Mouse (Mus musculus) frontal cortex, postnatal 10 days (tissue): ENCODE measurements around the gene Sept8.
A peak's percentile ranks its signal among the peaks of the same experiment; 100 is the strongest.

Experiments used
- DNase-seq, 2 experiments: peaks; one replicate each; pipeline ENCODE4 v3.0.0; 2022; ENCODE audit warnings: low spot score in 2 of 2, mixed read lengths in 1 of 2

Sept8 gene

GRCm38 (mm10) chr11:53519207-53520121 lies at the start of gene Sept8:
Gene Sept8, plus strand, starts transcription at chr11:53519257.
- DNase-seq: peak; percentile 62 to 69

- DNase-seq: peak in 1 of 2 experiments; percentile 54
Observed at GRCm38 (mm10) chr11:53469294-53469967, 49.6 kb upstream of the Sept8 start.

DNA sequence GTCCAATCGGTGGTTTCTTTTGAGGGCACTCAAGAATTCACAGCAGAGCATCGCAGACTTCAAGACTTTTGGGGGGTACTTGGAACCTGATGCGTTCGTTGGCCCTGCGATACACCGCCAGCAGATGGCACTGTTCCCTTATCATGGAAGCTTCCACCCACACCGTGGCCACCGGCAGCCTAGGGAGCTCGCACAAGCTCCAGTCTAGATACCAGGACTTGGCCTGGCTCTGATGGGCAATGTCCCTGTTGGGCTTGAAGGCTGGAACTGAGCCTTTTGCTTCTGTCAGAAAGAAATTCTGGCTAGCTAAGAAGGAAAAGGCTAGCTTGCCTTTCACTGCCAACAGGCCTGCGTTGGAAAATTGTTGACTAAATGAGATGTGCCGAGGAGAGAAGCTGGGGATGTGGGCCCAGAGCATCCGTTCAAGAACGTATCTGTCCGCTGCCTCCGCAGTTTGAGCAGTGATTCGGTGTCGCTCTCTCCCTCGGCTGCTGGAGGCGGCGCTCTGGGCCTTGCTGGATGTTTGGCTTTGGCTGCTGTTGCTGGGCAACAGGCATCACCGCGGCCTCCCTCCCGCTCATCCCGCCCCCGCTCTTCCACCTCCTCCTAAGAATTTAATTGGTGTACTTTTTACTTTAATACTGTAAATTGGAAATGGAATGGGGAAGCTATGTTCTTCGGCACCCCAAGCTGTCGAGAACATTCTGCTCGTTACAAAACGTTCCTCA lies 48.9 kb upstream of the Sept8 start, which contains the start of gene Gm9837:
Gene Gm9837 (minus strand): TSS at position 512 of the 728 bp plus-strand sequence.
- DNase-seq: peak; percentile 82 to 89

GRCm38 (mm10) chr11:53472709-53473108 lies 46.3 kb upstream of the Sept8 start:
- DNase-seq: no peak

DNA sequence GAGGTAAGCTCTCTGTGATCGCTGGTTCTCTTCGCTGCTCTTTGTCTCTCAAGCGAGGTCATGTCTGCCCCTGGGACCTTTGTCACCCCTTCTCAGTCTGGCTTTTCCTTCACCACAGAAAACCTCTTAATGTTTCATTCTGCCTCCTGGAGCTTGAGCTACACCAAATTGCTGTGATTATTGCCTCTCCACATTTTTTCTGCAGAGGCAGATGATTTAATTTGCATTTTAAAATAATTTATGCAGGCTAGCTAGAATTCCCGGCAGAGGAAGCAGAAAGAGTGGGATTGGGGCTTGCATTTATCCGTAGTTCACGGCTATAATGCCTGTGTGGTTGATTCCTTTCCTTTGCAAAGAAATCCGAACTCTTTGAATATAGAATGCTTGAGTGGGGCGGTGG lies 43.4 kb upstream of the Sept8 start:
- no peak for DNase-seq

GRCm38 (mm10) chr11:53477833-53478232 lies 41.2 kb upstream of the Sept8 start:
- no peak for DNase-seq

DNA sequence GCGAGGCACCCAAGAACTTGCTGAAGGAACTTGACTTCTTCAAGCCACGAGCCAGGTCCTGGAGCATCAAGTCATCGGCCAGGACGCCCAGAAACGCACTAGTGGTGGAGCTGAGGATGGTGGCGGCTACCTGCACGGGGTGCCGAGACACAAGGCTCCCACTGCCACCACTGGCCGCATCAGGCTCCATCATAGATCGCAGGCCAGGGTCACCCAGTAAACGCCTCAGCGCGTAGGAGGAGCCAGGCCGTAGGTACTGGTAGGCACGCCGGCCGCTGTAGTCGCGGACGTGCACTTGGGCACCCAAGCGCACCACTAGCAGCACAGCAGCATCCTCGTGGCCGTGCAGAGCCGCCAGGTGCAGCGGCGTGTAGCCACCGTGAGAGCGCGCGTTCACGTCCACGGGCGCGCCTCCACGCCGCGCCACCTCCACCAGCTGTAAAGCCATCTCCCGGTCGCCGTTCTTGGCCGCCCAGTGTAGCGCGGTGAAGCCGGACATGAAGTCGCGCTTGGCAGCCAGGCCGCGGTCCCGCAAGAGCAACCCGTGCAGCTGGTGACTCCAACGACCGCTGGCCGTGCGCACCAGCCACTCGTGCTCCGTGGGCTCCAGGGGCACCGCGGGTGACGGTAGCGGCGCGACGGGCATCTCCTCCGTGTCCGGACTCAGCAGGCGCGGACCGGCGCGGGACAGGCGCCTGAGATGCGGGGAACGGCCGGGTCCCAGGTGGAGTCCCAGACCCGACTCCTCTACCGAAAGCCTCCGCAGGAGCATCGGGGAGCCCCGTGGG lies 40.5 kb upstream of the Sept8 start:
- DNase-seq: peak in 1 of 2 experiments; percentile 30

DNA sequence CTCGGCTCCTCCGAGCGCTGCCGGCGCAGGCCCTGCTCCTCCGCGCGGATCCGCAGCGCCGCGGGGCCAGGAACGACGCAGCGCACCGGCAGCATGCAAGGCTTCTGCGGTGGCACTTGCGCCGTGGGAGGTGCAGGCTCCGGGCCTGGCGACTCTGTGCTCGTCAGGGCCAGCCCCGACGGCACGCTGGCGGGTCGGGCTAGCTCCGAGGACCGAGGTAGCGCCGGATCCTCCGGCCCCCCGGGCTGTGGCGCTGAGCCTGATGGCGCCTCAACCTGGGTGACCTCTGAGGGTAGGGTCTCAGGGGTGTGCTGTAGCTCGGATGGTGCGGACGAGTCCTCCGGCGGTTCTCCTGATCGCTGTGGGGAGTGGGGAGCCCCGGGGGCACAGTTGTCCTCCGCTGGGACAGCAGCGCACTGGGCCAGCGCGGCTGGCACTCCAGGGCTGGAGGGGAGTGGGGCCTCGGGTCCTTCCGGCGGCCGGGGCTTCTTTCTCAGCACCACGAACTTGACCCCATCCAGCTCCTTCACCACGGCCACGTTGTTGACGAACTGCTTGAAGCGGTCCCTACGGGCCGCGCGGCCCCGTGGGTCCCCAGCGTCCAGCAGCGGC lies 39.8 kb upstream of the Sept8 start:
- peak in 1 of 2 experiments; percentile 33 for DNase-seq

DNA sequence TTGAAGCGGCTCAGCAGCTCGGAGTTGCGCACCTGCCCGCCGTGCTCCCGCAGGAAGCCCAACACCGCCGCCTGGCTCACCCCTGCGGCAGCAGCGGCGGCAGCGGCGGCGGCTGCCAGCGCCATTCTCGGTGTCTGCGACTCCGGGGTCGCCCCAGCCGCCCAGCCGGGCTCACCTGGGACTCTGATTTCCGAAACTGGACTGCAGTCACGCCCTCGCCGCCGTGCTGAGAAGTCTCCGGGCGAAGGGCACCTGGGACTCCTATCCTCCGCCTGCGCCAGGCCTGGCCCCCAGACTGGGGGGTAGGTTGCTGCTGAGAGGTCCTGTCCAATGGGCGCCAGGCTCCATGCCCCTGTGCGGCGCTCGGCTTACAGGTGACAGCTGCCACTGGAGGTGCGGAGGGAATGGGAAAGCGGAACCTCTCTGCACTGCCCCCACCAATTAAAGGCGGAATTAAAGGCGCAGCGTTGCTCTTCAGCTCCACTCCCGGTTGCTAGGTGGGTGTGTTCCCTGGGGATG lies 39.2 kb upstream of the Sept8 start, which contains the start of the genes Gm9945 and Sowaha:
Gene Gm9945 (plus strand): TSS at position 384 of the 519 bp plus-strand sequence.
Gene Sowaha (minus strand): TSS at position 492 of the 519 bp plus-strand sequence.
- DNase-seq: peak in 1 of 2 experiments; percentile 55

- DNase-seq: no peak
Observed at GRCm38 (mm10) chr11:53481088-53481730, 37.8 kb upstream of the Sept8 start.

- no peak for DNase-seq
Observed at GRCm38 (mm10) chr11:53483159-53483891, 35.7 kb upstream of the Sept8 start.

- DNase-seq: no peak
Observed at GRCm38 (mm10) chr11:53485719-53486118, 33.3 kb upstream of the Sept8 start.

DNA sequence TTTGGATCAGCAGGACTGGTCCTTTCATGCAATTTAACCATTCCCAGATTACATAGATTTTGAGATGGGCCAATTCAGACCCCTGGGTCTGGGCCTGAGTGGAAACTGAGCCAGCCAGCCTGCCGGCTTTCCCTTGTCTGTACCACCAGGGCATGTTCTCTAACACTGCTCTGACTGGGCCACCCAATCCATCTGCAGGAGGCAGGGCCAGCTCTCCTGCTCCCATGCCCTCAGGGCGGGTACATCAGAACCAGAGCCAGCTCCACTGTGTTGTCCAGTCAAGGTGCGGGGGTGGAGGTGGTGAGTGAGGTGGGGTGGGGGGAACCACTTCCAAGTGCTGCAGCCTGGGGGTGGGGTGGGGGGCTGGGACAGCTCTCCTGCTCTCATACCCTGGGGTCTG lies 32.7 kb upstream of the Sept8 start:
- DNase-seq: no peak

DNA sequence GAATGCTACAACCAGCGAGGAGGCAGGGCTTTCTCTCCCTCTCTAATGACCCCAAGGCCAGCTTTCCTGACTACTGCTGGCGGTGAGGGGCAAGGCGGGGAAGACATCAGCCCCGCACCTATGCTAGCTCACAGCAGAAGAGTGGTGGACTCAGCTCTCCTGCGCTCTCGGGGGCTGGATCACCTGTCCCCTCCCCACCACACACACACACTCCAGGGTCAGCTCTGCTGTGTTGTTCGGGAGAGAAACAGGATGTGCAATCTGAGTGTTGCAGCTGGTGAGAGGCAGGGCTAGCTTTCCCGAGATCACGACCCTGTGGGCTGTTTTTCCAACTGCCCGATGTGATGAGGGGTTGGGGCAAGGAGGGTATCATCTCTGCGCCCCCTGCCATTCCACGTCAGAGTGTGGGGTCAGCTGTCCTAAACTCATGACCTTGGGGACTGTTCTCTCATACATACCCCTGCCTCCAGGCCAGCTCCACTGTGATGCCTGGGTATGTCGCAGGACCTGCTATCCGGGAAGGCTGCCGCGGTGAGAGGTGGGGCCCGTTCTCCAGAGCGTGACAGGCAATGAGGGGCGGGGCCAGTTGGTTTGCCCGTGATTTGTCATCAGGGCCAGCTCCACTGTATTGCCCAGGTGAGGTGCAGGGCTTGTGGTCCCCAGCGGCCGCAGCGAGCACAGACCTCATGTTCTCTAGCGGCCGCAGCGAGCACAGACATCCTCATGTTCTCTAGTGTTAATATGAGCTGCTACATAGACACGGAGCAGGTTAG lies 32.0 kb upstream of the Sept8 start:
- DNase-seq: no peak

GRCm38 (mm10) chr11:53489007-53489406 lies 30.1 kb upstream of the Sept8 start:
- DNase-seq: no peak

DNA sequence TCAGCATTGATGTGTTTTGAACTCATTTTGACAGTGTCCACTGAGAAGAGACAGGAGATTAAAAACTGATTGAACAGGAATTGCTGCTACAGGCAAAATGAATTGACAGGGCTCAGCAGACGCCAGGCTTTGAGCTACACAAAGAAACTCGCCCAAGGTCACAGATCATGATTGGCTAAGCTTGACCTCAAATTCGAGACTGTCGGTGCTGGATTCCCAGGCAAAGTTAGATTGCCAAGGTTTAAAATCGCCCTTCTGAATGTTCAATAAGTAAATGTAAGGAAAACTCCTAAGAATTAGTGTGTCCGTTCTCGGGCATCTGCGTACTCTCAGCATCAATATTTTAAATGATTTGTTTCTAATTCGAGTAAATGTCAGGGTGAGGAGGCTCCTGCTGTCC lies 29.6 kb upstream of the Sept8 start:
- DNase-seq: no peak

DNA sequence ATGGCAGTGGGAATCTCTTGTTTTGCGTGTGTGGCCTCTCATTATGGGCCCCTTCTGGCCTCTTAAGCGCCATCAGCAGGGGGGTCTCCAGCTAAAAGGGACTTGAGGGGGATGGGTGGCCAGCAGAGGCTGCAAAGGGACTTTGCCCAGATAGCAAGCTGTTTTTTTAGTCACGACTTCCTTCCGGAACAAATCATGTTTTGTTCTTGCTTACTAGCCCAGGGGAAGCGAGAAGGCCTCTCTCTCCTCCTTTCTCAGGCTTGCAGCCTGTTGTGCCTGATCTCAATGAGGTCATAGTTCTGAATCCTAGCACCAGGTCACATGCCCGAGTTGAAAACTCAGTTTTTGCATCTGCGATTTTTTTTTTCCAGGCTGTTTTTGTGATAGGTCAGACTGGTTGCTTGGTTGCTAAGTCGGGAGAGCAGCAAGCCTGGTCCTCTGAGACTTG lies 27.1 kb upstream of the Sept8 start:
- DNase-seq: no peak

- no peak for DNase-seq
Observed at GRCm38 (mm10) chr11:53493243-53493955, 25.7 kb upstream of the Sept8 start.
